Mouse (Mus musculus) embryo, embryonic 11.5 days (tissue): ENCODE measurements around the gene Ccl5.

ENCODE experiments used
- DNase-seq: peaks from one replicate; pipeline ENCODE4 v3.0.0-alpha.2; 2012; ENCODE audit warnings: low read depth, low spot score

Ccl5 gene

GRCm38 (mm10) chr11:83538705-83539314, 8.5 kb upstream of the Ccl5 start:
- DNase-seq, result no peak

- DNase-seq, result no peak
Measured at GRCm38 (mm10) chr11:83536831-83537230, 6.5 kb upstream of the Ccl5 start.

GRCm38 (mm10) chr11:83534609-83535423, 4.5 kb upstream of the Ccl5 start:
- peak; percentile 4 for DNase-seq

- no peak for DNase-seq
Measured at GRCm38 (mm10) chr11:83534143-83534542, 3.8 kb upstream of the Ccl5 start.

- no peak for DNase-seq
Measured at GRCm38 (mm10) chr11:83533192-83533591, 2.9 kb upstream of the Ccl5 start.

GRCm38 (mm10) chr11:83529024-83529423, 1.3 kb downstream of the Ccl5 start:
- no peak for DNase-seq

GRCm38 (mm10) chr11:83522075-83522474, 8.2 kb downstream of the Ccl5 start, which contains the start of gene Heatr9:
Gene Heatr9, minus strand, starts transcription at chr11:83522175.
- DNase-seq, result no peak

- DNase-seq, result no peak
Measured at GRCm38 (mm10) chr11:83518371-83518770, 11.9 kb downstream of the Ccl5 start.

GRCm38 (mm10) chr11:83517153-83517552, 13.2 kb downstream of the Ccl5 start:
- no peak for DNase-seq

GRCm38 (mm10) chr11:83509521-83509920, 20.8 kb downstream of the Ccl5 start:
- DNase-seq, result no peak

- DNase-seq, result no peak
Measured at GRCm38 (mm10) chr11:83504308-83504707, 26.0 kb downstream of the Ccl5 start.

GRCm38 (mm10) chr11:83495571-83495970, 34.7 kb downstream of the Ccl5 start:
- no peak for DNase-seq

GRCm38 (mm10) chr11:83491488-83491887, 38.8 kb downstream of the Ccl5 start:
- DNase-seq, result no peak
